Mouse (Mus musculus) kidney, postnatal 4 days (tissue): Measurements from ENCODE around the gene Fgr.

ENCODE experiments used
- DNase-seq, 2 experiments: peaks; one replicate each; pipeline ENCODE4 v3.0.0; 2021; ENCODE audit warnings: mixed read lengths in 2 of 2

Fgr gene

DNA sequence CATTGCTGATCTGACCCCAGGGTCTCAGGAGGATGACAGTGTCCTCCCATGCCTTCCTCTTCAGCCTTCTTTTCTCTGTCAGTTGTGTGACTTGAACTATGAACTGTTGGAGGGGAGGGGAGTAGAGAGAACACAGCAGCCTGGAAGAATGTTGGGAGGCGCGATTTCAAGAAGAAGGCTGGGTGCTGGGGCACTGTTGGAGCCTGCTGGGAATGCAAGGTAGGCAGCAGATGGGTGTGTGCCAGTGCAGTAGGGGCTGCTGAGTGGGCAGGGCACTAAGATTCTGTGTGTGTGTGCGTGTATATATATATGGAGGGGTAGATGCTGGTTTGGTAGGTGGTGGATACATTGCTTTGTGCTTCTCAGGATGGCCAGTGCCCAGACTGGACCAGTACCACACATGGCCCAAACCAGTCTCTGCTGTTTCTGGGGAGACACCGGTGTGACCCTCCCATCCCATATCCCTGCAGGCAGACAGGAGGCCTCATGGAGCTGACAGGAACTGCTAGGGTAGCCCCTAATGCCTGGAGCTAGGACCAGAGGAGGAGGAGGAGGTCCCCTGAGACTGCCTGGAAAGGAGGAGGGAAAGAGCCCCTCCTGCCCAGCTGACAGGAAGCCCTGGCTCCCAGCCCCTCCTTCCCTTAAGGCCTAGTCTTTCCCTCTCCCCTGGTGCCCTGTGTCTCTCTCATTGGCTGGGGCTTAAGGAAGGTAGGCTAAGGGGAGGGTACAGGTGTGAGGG lies 43.0 kb downstream of the Fgr start:
- DNase-seq: peak; percentile 61 to 75

DNA sequence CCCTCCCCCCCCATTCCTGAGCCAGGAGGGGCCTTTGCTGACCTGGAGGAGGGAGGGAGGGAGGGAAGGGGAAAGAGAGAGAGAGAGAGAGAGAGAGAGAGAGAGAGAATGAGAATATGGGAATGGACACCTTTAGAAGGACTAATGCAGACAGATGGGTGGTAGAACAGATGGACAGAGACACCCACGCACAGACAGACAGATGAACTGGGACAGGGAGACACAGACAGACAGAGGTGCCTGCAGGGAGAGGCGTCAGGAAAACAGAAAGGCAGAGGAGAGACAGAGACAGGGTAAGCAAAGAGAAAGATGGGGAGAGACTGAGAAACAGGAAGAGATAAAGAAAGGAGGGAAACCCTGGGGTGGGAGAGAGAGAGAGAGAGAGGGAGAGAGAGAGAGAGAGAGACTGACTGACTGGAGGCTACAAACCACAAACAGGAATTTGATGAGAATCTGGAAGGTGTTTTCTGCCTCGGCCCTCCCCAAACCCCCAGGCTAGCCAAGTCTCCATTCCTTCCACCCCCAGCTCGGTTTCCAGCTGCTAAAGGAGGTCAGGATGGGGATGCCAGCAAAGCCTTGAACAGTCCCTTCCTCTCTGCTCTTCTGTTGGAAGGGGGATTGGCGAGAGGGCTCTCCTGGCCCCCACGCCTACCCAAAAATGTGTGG lies 43.8 kb downstream of the Fgr start:
- DNase-seq: no peak

DNA sequence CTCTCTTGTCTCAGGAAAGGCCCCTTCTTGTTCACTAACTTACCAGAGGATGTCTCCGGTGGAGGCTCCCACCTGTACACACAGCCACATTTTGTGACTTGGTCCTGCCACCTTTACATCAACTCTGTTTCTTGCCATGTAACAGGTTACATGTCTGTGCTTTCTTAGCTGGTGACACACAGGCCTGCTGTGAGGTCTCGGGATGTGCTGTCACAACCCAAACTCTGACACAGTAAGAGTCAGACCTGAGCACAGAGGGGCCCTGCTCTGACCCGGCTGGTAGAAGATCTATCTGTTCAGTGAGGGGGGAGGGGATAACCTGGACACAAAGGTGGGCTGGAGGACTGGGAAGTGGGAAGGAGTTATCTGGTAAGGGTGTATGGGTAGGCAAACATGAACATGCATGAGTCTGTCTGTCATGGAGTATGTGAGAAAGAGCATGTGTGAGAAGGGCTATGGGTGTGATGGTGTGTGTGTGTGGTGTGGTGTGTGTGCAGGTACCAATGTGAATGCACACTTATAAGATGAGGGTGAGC lies 44.4 kb downstream of the Fgr start:
- no peak for DNase-seq

DNA sequence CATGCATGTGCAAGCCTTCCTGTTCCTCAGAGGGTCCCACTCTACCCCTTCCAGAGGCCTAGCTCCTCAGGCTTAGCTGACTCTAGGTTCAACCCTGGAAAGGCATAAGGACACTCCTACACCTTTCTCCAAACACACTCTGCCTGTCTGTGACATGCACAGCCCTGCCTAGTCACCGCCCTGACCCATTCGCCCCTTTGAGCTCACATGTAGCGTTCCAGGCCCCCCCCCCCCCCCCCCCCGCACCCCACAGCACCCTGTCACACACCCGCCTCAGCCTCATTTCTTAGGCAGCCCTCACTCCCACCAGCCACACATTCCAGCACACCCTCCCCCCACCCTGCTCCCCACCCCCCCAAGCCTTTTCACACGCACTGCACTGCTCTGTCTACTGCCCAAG lies 46.8 kb downstream of the Fgr start:
- peak in 1 of 2 experiments; percentile 52 for DNase-seq

- DNase-seq: peak; percentile 46 to 61
Measured at GRCm38 (mm10) chr4:133021181-133021671, 47.3 kb downstream of the Fgr start.

- DNase-seq: peak; percentile 36 to 51
Measured at GRCm38 (mm10) chr4:133022217-133022616, 48.3 kb downstream of the Fgr start.

GRCm38 (mm10) chr4:133022954-133023635 lies 49.2 kb downstream of the Fgr start:
- DNase-seq: no peak

DNA sequence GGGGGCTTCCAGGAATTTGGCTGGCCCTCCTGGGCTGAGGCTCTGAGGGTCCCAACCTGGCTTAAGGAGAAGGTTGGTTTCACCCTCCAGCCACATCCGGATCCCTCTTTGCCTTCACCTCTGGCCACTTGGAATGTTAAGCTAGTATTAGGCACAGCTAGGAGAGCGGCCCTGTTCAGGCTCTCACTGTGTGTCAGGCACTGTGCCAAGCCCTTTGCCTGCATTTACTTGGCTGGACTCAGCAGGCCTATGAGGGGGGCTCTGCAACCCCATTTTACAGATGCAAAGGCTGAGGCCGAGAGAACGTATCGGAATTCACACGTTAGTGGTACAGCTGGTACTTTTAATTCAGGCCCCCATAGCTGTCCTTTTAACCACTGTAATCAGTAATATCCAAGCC lies 49.7 kb downstream of the Fgr start:
- peak; percentile 35 to 47 for DNase-seq

GRCm38 (mm10) chr4:133024404-133024803 lies 50.5 kb downstream of the Fgr start:
- no peak for DNase-seq

DNA sequence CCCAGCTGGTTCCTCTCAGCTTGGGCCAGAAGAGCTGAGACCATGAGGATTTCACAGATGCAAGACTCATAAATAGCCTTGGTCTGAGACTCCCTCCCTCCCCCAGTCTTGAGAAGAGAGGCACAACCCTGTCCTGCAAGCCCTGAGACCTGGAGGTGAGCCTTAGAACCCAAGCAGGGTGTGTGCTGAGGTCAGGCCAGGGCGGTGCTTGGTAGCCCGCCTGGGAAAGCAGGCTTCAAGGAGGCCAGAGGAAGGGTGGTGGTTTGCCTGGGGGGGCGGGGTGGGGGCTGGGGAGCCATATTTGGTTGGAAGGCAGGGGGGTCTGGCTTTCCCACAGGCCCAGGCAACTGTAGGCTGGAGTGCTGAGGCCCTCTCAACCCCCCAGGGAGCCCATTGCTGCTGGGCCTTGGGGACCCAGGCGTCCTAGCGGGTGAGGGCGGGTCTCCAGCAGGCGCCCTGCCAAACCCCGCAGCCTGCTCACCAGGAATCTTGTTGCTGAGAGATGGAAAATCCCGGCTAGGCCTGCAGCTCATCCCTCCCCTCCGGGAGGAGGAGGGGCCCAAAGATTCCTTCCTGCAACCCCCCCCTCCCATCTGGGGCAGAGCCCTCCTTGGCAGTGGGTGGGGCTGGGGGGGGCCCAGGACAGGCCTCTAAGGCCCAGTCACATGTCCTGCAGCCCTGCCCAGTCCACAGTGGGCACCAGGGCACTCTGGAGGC lies 51.2 kb downstream of the Fgr start:
- peak; percentile 75 to 82 for DNase-seq

DNA sequence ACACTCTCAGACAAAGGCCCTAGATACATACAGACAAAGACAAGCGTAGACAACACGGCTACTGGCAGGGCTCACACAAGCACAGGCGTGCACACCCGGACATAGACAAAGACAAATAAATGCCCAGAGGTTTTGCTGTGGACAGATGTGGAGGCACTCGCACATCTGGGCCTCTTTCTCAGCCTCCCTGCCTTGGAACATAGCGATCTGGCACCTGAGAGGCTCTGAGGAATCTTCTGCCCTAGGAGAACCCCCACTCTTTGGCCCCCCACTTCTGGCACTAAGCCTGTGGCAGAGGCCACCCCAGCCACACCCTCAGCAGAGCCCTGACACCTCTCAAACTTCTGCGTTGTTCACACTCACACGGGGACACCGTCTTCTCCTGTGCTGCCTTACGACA lies 52.4 kb downstream of the Fgr start:
- DNase-seq: no peak

DNA sequence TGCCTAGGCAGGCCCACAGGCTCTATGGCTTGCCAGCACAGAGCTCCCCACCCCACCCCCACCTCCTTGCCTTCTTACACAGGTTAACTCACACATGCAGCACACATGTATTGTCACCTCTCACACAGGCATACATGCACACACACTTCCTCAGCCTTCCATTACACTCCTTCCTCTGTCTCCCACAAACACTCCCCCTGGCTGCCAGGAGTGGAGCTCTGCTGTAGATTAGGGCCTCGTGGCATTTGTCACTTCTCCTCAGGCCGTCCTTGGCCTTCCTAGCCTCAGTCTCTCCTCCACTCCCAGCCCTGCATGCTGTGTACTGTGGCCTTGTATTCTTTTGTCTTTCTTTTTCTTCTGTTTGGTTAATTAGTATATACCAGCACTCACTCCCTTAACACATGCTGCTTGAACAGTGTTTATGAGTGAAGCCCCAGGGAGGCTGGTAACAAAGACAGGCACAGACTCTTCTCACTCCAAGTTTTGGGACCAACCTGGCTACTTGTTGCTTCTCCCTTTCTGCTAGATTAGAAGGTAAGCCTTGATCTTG lies 53.0 kb downstream of the Fgr start:
- peak in 1 of 2 experiments; percentile 22 for DNase-seq

DNA sequence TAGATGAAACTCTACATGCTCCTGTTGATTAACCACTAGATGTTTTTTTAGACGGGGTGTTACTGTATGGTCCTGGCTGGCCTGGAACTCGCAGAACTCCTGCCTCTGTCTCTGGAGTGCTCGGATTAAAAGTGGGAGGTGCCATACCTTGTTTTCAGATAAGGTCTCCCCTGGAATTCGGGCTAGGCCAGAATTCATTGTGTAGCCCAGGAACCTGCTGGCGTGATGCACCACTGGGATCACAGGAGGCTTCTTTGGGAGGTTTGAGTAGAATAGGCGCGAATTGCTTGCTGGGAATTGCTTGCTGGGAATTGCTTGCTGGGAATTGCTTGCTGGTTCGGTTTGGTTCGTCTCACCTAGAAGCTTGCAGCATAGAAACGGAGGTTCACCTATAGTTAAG lies 53.8 kb downstream of the Fgr start:
- DNase-seq: no peak

DNA sequence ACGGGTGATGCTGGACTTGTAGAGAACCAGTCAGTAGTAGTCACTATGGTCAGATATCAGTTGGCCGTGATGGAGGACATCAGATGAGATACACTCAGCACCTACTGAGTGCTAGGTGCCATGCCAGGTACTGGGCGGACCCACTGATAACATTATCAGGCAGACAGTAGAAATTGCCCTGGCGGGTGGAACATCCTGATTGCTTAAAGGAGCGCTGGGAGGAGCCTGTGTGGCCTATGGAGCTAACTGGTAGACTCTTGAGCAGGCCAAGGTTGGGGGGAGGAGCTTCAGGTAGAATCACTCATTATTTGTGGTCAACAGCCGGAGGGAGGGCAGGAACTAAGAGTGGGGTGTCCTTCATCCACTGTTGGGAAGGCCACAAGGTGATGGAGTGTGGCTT lies 54.3 kb downstream of the Fgr start:
- DNase-seq: no peak

DNA sequence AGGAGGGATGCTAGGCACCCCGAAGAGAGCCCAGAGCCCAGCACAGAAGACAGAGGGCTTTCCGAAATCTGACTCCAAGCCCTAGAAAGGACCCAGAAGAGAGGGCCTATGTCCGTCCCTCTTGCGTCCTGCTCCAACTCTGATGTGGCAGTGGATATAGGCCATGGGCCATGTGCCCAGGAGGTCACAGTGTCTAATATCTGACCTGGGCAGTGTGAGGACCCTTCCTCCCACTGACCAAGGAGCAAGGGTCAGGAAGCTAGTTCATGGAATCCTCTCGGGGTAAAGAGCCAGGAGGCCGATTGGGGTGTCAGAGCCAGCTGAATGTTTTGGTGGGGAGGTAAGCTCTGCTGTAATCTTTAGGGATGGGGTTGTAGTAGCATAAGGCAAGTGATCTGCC lies 55.0 kb downstream of the Fgr start:
- no peak for DNase-seq

DNA sequence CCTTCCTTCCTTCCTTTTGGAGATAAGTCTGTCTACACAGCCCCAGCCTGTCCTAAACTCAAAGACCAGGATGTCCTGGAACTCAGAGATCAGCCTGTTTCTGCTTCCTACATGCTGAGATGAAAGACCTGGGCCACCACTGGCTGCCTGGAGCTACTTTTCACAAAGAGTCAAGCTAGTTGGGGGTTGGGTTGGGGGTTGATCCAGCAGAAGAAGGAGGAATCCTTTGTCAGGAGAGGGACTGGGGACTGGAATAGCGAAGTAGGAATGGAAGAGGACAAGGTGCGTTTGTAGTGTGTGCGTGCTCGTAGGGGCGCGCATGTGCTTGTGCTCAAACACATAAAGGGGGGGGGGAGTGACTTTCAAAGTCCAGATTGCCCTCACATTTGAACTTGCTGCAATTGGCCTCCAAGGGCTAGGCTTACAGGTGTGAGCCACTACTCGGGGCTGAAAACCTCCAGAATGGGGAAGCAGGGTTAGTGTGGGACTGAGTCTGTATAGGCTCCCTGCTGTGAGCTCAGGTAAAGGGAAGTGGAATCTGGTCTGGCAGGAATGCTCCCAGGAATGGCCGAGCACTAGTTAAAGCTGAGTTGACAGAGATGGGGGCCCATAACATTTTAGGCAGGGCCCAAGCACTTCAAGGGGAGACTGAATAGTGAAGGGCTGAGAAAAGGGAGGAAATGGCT lies 58.7 kb downstream of the Fgr start:
- no peak for DNase-seq

- peak in 1 of 2 experiments; percentile 40 for DNase-seq
Measured at GRCm38 (mm10) chr4:133034478-133034877, 60.6 kb downstream of the Fgr start.

DNA sequence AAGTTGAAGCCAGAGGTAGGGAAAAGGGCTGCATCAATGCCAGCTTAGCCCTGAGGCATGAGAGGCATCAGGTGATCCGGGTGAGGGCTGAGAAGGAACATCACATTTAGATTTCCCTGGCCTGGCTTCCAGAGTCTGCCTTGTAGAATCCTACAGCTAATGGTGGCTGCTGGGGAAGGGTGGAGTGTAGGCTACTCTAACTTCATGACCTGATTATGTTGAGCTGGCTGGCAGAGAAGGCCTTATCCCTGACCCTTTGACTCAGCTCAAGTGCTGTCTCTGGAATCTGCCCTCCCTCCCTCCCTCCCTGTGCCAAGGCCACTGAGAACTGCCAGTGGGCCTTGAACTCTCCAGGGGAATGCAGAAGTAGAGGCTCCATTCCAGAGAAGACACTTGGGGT lies 61.6 kb downstream of the Fgr start:
- DNase-seq: peak in 1 of 2 experiments; percentile 12

DNA sequence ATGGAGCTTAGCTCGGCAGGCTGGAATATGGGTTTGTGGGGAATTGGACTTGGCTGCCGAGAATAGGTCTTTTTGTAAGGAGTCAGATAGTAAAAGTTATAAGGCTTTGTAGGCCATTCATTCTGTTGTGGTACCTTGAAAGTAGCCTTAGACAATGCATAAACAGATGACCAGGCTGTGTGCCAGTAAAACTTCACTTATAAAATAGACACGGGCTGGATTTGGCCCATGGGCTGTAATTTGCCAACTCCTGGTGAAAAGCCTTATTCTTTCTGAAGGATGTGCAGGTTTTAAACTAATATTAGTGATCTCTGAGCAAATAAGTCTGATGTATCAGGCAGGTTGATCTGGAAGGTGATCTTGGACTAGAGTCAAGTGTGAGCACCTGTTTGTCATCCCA lies 62.1 kb downstream of the Fgr start:
- no peak for DNase-seq

DNA sequence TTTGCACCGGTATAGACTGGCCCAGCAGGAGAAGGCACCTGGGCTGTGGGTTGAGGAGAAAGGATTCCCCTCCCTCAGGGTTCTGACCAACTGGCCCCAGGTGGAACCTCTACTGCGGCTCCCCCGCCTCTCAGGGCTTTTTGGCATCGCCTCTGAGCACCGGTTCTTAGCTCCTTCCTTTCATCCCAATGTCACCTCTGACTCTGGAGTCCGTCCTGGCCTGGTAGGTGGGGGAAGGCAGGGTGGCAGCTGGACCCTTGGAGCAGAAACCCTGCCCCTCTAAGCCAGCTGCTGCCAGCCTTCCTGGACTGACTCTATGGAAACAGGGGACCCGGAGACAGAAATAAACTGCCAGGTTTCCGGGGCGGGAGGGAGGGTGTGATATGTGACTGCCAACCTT lies 63.4 kb downstream of the Fgr start:
- no peak for DNase-seq

DNA sequence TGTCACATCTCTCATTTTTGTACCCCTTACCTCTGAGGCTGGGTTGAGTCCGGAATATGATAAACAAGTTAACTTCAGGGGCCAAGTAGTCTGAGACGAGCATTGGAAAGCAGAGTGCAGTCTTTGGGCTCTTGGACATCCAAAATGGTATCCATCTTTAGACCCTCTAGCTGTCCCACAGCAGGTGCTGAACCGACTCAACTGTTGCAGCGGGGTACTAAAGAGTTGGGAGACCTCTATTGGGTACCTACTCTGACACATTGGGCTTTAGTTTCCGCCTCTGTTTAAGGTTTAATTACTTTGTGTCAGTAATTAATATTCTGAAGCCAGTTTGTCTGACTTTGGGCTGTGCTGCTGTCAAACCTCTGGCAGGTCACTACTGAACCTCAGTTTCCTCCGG lies 63.9 kb downstream of the Fgr start:
- DNase-seq: no peak
